Comparison of ENCODE assay signal across 8 mouse cellular contexts in genomic region chr14:77008238-77008637, GRCm38 (mm10). TPM values are rescaled to one million over a fixed set of nuclear protein-coding genes. Genes with fewer than 3 reads are reported as not detected.
DNase-seq lines count a peak whose midpoint lies in the region; ATAC-seq lines count a peak whose summit lies in the region.

No protein-coding gene starts in this region.

- peak; percentile 76 for DNase-seq in adrenal gland, postnatal 25 days
- peak; percentile 79 for DNase-seq in embryonic facial prominence, embryonic 10.5 days (ENCODE audit: low spot score)
- peak; percentile 55 for DNase-seq in heart, adult 8-10 months (ENCODE audit: low spot score)
- DNase-seq in neural tube, embryonic 10.5 days (ENCODE audit: extremely low spot score, low spot score): peak; percentile 65
- peak; percentile 39 for DNase-seq in testis, postnatal 14 days (ENCODE audit: low spot score)

- peak; percentile 62 for ATAC-seq in CD4-positive, CD25-positive, alpha-beta regulatory T cell, adult 4 months
- peak; percentile 44; the same call in 1 of the 2 replicates for ATAC-seq in kidney, embryonic 15.5 days (replicated peaks; ENCODE audit: low FRiP score)
- peak; percentile 36; the same call in 1 of the 2 replicates for ATAC-seq in limb, embryonic 13.5 days (ENCODE audit: low FRiP score, low read depth)

- no peak overlapping the region for H3K4me2 ChIP-seq in kidney, embryonic 15.5 days
- no peak overlapping the region for H3K4me2 ChIP-seq in limb, embryonic 13.5 days (replicated peaks)

- H3K36me3 ChIP-seq in embryonic facial prominence, embryonic 10.5 days (replicated peaks): no peaks in the 10 kb centered on the region
- no peaks in the 10 kb centered on the region for H3K36me3 ChIP-seq in kidney, embryonic 15.5 days
- no peaks in the 10 kb centered on the region for H3K36me3 ChIP-seq in limb, embryonic 13.5 days

- H3K27ac ChIP-seq in embryonic facial prominence, embryonic 10.5 days (replicated peaks): no peak overlapping the region
- H3K27ac ChIP-seq in kidney, embryonic 15.5 days: no peak overlapping the region
- H3K27ac ChIP-seq in limb, embryonic 13.5 days: no peak overlapping the region

- H3K9ac ChIP-seq in kidney, embryonic 15.5 days: no peak overlapping the region
- H3K9ac ChIP-seq in limb, embryonic 13.5 days: no peak overlapping the region

- H3K9me3 ChIP-seq in embryonic facial prominence, embryonic 10.5 days: no peaks in the 10 kb centered on the region
- no peaks in the 10 kb centered on the region for H3K9me3 ChIP-seq in kidney, embryonic 15.5 days (replicated peaks)
- H3K9me3 ChIP-seq in limb, embryonic 13.5 days: no peaks in the 10 kb centered on the region

- 20% methylated on average over 3 of the region's 3 CpGs for WGBS in embryonic facial prominence, embryonic 10.5 days
- WGBS in kidney, embryonic 15.5 days: 11% methylated on average over 3 of the region's 3 CpGs
- WGBS in limb, embryonic 13.5 days: 15% methylated on average over 3 of the region's 3 CpGs

- no peak overlapping the region for H3K4me3 ChIP-seq in embryonic facial prominence, embryonic 10.5 days
- no peak overlapping the region for H3K4me3 ChIP-seq in kidney, embryonic 15.5 days (replicated peaks)
- no peak overlapping the region for H3K4me3 ChIP-seq in limb, embryonic 13.5 days

- no peaks in the 10 kb centered on the region for H3K27me3 ChIP-seq in embryonic facial prominence, embryonic 10.5 days (replicated peaks; ENCODE audit: low read depth, poor library complexity, severe bottlenecking)
- no peaks in the 10 kb centered on the region for H3K27me3 ChIP-seq in kidney, embryonic 15.5 days
- H3K27me3 ChIP-seq in limb, embryonic 13.5 days: no peaks in the 10 kb centered on the region

- peaks cover 16% of the 10 kb centered on the region for H3K4me1 ChIP-seq in embryonic facial prominence, embryonic 10.5 days
- peaks cover 32% of the 10 kb centered on the region for H3K4me1 ChIP-seq in kidney, embryonic 15.5 days
- H3K4me1 ChIP-seq in limb, embryonic 13.5 days: peaks cover 3% of the 10 kb centered on the region; the same call in 1 of the 2 replicates

RNA-seq across cellular contexts. Expression of gene Ccdc122, which starts 28.3 kb away (rescaled TPM):
- 1 to 10 TPM; 2.4 TPM for polyA plus RNA-seq in CD4-positive, CD25-positive, alpha-beta regulatory T cell, adult 4 months (2017; shearing (Covaris generic))
- total RNA-seq in adrenal gland, postnatal 25 days (2021): 7.5 and 9.8 TPM in 2 replicates
- polyA plus RNA-seq in embryonic facial prominence, embryonic 10.5 days (2016; fragmentation: Nextera tagmentation; extraction: Ambion mirVana): 1.4 and 1.8 TPM in 2 replicates
- 1 to 10 TPM in 3 of 4 experiments, under 1 TPM in 1; 0.90 to 1.8 (median 1.3) TPM for total RNA-seq in heart, adult 8-10 months (2022)
- 1.4 TPM in 2 replicates for polyA plus RNA-seq in kidney, embryonic 15.5 days (2015; fragmentation: Nextera tagmentation; extraction: Ambion mirVana)
- 2.6 and 2.8 TPM in 2 replicates for polyA plus RNA-seq in limb, embryonic 13.5 days (2015; fragmentation: Nextera tagmentation; extraction: Ambion mirVana)

RNA-seq across cellular contexts. Expression of gene Lacc1, which starts 28.5 kb away (rescaled TPM):
- polyA plus RNA-seq in CD4-positive, CD25-positive, alpha-beta regulatory T cell, adult 4 months (2017; shearing (Covaris generic)): under 1 TPM in 1 of 2 experiments, not detected in 1; 0.33 TPM
- 9.2 and 11.6 TPM in 2 replicates for total RNA-seq in adrenal gland, postnatal 25 days (2021)
- polyA plus RNA-seq in embryonic facial prominence, embryonic 10.5 days (2016; fragmentation: Nextera tagmentation; extraction: Ambion mirVana): 4.8 and 5.4 TPM in 2 replicates
- 1 to 10 TPM; 2.4 to 4.3 (median 3.4) TPM for total RNA-seq in heart, adult 8-10 months (2022)
- 6.9 TPM in 2 replicates for polyA plus RNA-seq in kidney, embryonic 15.5 days (2015; fragmentation: Nextera tagmentation; extraction: Ambion mirVana)
- 7.4 and 7.7 TPM in 2 replicates for polyA plus RNA-seq in limb, embryonic 13.5 days (2015; fragmentation: Nextera tagmentation; extraction: Ambion mirVana)
